Mouse (Mus musculus) kidney, adult 2 months (tissue): ENCODE measurements around the gene Ccr10. TPM values are rescaled to one million over a fixed set of nuclear protein-coding genes. Genes with fewer than 3 reads are reported as not detected.
"Not testable (repeated sequence)": the region's sequence is repeated elsewhere in the genome, so short reads cannot be mapped to it uniquely, and the experiment has no call there.

Experiments used
- DNase-seq: peaks from one replicate; pipeline ENCODE4 v3.0.0; 2021
- H3K27ac ChIP-seq: fragments of 200-500 bp; 2 replicates; pipeline ENCODE4 v1.5.1; 2012; ENCODE audit warnings: low read depth, low read length, control low read depth, inconsistent platforms; ENCODE audit not compliant: insufficient read depth
- H3K27me3 ChIP-seq: fragments of 200-500 bp; replicated peaks from 2 replicates; pipeline ENCODE4 v1.6.1; 2012; ENCODE audit warnings: mild to moderate bottlenecking, moderate library complexity, low read length, inconsistent platforms; ENCODE audit not compliant: control insufficient read depth, insufficient read depth
- H3K36me3 ChIP-seq: fragments of 200-500 bp; 2 replicates; pipeline ENCODE4 v1.6.1; 2012; ENCODE audit warnings: mild to moderate bottlenecking, moderate library complexity, low read length, inconsistent platforms; ENCODE audit not compliant: control insufficient read depth, insufficient read depth
- H3K4me1 ChIP-seq: fragments of 200-500 bp; 2 replicates; pipeline ENCODE4 v1.6.1; 2011; ENCODE audit warnings: low read length; ENCODE audit not compliant: control insufficient read depth, insufficient read depth
- H3K4me3 ChIP-seq: fragments of 200-500 bp; 2 replicates; pipeline ENCODE4 v1.5.1; 2011; ENCODE audit warnings: mild to moderate bottlenecking, low read depth, low read length, control low read depth; ENCODE audit not compliant: insufficient read depth
- CTCF ChIP-seq: fragments of 200-500 bp; conservative IDR thresholded peaks from 2 replicates; pipeline ENCODE4 v1.5.1; 2011; ENCODE audit warnings: low read depth, mild to moderate bottlenecking, control low read depth, low read length, moderate library complexity, mixed read lengths; ENCODE audit not compliant: insufficient read depth, insufficient read length
- POLR2A ChIP-seq: fragments of 200-500 bp; IDR thresholded peaks from one replicate; pipeline ENCODE4 v1.6.1; 2011; ENCODE audit warnings: low read depth, low read length, control low read depth
- WGBS: fragments of 180-500 bp; shearing (Covaris S2); methylation state at CpG from one replicate; pipeline ENCODE4 v1.1.7; 2018; 5-methylcytosine and 5-hydroxymethylcytosine counted together
- polyA plus RNA-seq: library from polyadenylated mRNA; depleted of rRNA; stranded (reverse); fragments of >200 nt; gene quantifications from 2 replicates; pipeline ENCODE4 v1.2.3, GENCODE M21; 2012

The Ccr10 gene
- polyA plus RNA-seq, 1 experiment: 0.33 TPM

DNA sequence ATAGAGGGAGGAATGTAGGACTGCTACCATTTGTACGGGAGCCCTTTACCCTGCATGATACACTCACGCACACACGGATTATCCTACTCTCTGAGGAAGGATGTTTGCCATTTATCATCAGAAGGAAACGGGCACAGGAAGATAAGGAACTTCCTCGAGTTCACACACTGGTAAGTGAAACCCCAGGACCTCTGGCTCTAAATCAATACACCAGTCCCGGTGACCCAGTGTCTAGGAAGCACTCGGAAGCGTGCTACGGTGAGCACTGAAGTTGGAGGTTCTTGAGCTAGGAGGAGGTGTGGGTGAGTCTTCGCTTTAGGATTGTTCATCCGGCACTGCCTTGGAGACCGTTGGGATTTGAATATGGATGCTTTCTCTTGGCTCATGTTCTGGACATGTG is 42.2 kb downstream of the Ccr10 start:
- 57% methylated on average over 12 of the region's 12 CpGs for WGBS
- Histone ChIP-seq H3K4me1 (no peaks in the 10 kb centered on the region), H3K4me3 (no peak overlapping the region), H3K27ac (no peak overlapping the region), H3K27me3 (no peaks in the 10 kb centered on the region), H3K36me3 (no peaks in the 10 kb centered on the region)
- DNase-seq: peak; percentile 72
- no peak for TF ChIP-seq POLR2A
- no peak for TF ChIP-seq CTCF

DNA sequence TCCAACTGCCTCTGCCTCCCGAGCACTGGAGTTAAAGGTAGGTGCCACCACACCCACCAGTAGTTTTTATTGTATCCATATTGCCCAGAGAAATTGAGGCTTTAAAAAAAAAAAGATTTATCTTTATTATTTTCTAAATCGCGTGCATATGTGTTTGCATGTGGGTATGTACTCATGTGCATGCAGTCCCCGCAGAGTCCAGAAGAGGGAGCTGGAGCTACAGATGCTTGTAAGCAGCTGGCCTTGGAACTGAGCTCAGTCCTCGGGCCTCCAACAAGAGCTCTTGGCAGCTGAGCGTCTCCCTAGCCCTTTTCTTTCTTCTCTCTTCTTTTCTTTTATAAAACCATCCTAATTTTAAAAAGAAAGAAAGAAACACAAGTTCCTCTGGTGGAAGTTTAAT is 43.5 kb downstream of the Ccr10 start:
- Histone ChIP-seq H3K4me3 (no peak overlapping the region), H3K27me3 (no peaks in the 10 kb centered on the region), H3K4me1 (no peaks in the 10 kb centered on the region), H3K36me3 (no peaks in the 10 kb centered on the region), H3K27ac (no peak overlapping the region)
- WGBS: 90% methylated on average over 6 of the region's 6 CpGs
- DNase-seq: peak; percentile 42
- TF ChIP-seq POLR2A (no peak), CTCF (peak; percentile 42)

DNA sequence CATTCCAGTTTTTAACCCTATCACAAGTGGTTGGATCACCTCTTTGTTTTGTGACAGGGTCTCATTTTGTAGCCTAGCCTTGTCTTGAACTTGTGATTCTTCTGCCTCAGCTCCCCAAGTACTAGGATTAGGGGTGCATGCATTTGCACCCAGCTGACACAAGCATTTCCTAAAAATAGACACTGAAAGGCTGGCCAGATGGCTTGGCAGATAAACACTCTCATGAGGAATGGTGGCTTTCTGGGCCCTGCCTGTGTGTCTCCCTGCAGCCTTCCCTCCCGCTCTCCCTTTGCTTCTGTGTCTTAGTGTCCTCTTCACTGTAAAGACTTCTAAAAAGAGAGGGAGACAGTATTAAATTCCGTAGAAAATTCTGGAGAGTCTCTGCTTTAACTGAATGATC is 44.1 kb downstream of the Ccr10 start:
- Histone ChIP-seq H3K4me3 (no peak overlapping the region), H3K27me3 (no peaks in the 10 kb centered on the region), H3K4me1 (no peaks in the 10 kb centered on the region), H3K27ac (no peak overlapping the region), H3K36me3 (no peaks in the 10 kb centered on the region)
- WGBS: 87% methylated on average over 2 of the region's 2 CpGs
- TF ChIP-seq POLR2A: no peak
- no peak for TF ChIP-seq CTCF
- no peak for DNase-seq

DNA sequence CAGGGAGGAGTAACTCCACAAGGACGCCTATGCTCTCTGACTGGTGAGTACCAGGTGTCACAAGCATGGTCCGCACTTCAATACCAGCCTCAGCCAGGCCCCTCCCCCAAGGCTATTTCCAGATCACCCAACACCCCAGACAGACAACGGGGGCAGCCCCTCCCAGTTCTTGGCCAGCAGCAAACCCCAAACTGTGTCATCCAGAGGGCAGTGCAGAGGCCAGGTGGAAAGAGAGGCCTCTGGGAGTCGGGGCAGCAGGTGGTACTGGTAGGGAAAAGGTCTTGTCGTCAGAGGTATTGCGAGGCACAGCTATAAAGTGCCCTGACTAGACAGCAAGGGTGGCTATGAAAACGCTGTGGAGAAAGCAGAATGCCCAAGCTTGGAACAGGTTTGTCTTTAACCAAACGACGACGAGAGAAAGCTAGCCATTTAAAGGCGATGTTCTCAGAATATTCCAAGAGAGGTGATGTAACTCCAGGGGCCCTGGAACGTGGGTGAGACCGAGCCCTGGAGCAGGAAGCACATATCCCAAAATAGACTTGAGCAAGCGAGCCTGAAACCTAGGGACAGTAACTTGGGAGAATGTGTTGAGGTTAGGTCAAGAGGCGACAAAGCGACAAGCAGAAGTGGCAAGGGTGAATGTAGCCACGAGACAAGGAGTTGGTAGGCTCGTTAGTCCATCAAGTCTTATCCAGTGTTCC is 45.0 kb downstream of the Ccr10 start:
- no peak for DNase-seq
- TF ChIP-seq CTCF (no peak), POLR2A (no peak)
- Histone ChIP-seq H3K27ac (no peak overlapping the region), H3K27me3 (no peaks in the 10 kb centered on the region), H3K36me3 (no peaks in the 10 kb centered on the region), H3K4me3 (no peak overlapping the region), H3K4me1 (no peaks in the 10 kb centered on the region)
- 37% methylated on average over 18 of the region's 18 CpGs for WGBS

DNA sequence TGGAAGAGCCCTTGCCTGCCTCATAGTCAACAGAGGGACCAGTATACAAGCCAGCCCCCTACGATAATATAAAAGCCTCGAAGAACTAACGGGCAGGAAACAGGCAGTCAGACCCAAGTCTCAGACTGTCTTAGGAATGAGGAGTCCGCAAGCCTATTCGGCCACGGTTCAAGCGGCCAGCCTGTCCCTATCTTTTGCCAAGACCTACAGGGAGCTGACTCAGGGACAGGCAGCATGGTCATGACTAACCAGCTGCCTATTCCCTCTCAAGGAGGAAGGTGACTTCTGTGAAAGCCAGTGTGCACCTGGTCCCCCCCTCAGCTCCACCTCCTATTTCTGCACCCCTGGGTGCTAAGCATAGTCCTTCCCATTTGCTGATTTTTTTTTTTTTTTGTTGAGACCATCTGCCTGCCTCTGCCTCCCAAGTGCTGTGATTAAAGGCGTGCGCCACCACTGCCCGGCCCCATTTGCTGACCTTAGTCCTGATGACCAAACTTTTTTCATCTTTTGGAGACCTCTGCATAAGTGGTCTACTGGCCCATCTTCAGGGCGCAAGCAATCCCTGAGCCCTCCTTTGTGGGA is 46.2 kb downstream of the Ccr10 start:
- Histone ChIP-seq H3K36me3 (no peaks in the 10 kb centered on the region), H3K27ac (no peak overlapping the region), H3K4me1 (no peaks in the 10 kb centered on the region), H3K27me3 (no peaks in the 10 kb centered on the region), H3K4me3 (no peak overlapping the region)
- no peak for DNase-seq
- no peak for TF ChIP-seq POLR2A
- no peak for TF ChIP-seq CTCF
- 79% methylated on average over 11 of the region's 11 CpGs for WGBS

DNA sequence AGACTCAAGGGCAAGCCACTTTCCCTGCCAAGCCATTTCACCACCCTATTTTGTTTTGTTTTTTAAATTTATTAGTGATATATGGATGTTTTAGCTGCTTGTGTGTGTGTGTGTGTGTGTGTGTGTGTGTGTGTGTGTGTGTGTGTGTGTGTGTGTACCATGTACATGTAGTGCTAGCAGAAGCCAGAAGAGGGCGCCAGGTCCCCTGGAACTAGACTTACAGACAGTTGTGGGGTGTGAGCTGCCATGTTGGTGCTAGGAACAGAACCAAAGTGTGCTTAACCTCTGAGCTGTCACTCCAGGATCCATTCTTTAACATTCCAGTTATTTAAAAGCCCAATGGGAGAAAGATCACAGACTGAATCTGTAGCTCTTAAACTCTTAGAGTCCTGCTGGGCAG is 48.2 kb downstream of the Ccr10 start:
- Histone ChIP-seq H3K4me1 (no peaks in the 10 kb centered on the region), H3K27me3 (no peaks in the 10 kb centered on the region), H3K4me3 (no peak overlapping the region), H3K27ac (no peak overlapping the region), H3K36me3 (no peaks in the 10 kb centered on the region)
- WGBS: 100% methylated on average over 1 of the region's 1 CpGs
- peak; percentile 23; the same call in 1 of the 2 replicates for TF ChIP-seq CTCF
- no peak for TF ChIP-seq POLR2A
- no peak for DNase-seq

DNA sequence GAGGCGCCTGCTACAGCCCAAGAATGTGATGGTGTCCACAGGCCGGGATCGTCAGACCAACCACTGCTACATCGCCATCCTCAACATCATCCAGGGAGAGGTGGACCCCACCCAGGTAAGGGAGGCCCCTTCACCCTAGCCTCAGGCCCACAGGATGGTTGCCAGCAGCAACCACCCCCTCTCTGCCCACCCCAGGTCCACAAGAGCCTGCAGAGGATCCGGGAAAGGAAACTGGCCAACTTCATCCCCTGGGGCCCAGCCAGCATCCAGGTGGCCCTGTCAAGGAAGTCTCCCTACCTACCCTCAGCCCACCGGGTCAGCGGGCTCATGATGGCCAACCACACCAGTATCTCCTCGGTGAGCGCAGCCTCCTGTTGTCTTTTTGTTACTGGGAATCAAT is 50.2 kb downstream of the Ccr10 start:
- H3K27me3 ChIP-seq, DNase-seq, H3K4me3 ChIP-seq, H3K4me1 ChIP-seq, H3K27ac ChIP-seq, H3K36me3 ChIP-seq: not testable (repeated sequence)
- WGBS: 93% methylated on average over 9 of the region's 9 CpGs

DNA sequence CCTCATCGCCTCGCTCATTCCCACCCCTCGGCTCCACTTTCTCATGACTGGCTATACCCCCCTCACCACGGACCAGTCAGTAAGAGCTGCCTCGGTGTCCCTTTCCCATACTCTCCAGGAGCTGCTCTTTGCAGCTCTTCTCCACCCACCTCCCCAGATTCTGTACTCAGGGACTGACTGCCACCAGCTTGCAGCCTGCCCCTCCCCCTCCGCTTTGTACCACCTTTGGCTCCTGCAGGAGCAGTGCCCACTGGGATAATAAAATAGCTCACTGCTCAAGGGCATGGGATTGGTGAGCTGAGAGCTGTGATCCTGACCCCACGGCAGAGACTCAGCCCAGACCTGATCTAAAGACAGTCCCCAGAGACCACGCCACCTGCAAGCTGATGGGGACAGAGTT is 50.7 kb downstream of the Ccr10 start:
- WGBS: 95% methylated on average over 8 of the region's 8 CpGs
- H3K36me3 ChIP-seq, DNase-seq, H3K4me1 ChIP-seq, H3K4me3 ChIP-seq, H3K27ac ChIP-seq, H3K27me3 ChIP-seq: not testable (repeated sequence)
